Mouse (Mus musculus): ENCODE results near the gene Dis3. TPM values are rescaled to one million over a fixed set of nuclear protein-coding genes. Genes with fewer than 3 reads are reported as not detected.

Gene Dis3
- polyA plus RNA-seq, 2 experiments, result 9.6 to 16.3 TPM

GRCm38 (mm10) chr14:99032596-99032995, 67.0 kb downstream of the Dis3 start:
- TF ChIP-seq EP300 (IDR thresholded peaks at IDR 0.05; ENCODE audit: low read depth), result no peak
- no peak for TF ChIP-seq CTCF (IDR thresholded peaks at IDR 0.05; ENCODE audit: low read depth)
- Histone ChIP-seq H3K9me3 (ENCODE audit: control insufficient read depth, low read length) (no peaks in the 10 kb centered on the region), H3K36me3 (replicated peaks; ENCODE audit: control insufficient read depth, insufficient read depth, low read depth) (peaks cover 15% of the 10 kb centered on the region), H3K4me2 (ENCODE audit: low read depth) (no peak overlapping the region), H3K27me3 (ENCODE audit: control insufficient read depth, insufficient read depth, low read length) (no peaks in the 10 kb centered on the region), H3K27ac (no peak overlapping the region), H3K4me1 (replicated peaks; ENCODE audit: control insufficient read depth in 2 of 2, insufficient read depth in 2 of 2, low read length in 1 of 2) (no peaks in the 10 kb centered on the region), H3K9ac (replicated peaks) (no peak overlapping the region), H3K4me3 (ENCODE audit: insufficient read depth in 1 of 2, low read depth in 2 of 2, low read length in 2 of 2) (no peak overlapping the region)
- DNase-seq (ENCODE audit: low read depth in 3 of 3, low spot score in 3 of 3) (no peak), ATAC-seq (ENCODE audit: insufficient read depth) (no peak)
- 71% methylated on average over 5 of the region's 5 CpGs for WGBS (ENCODE audit: insufficient replicate concordance)

- 0 out of 2 replicates have a peak, but pooled peaks have one; percentile 18 for ATAC-seq (ENCODE audit: insufficient read depth)
- H3K9me3 ChIP-seq (ENCODE audit: control insufficient read depth, low read length), result no peaks in the 10 kb centered on the region
- H3K4me2 ChIP-seq (ENCODE audit: low read depth), result no peak overlapping the region
- H3K27me3 ChIP-seq (ENCODE audit: control insufficient read depth, insufficient read depth, low read length), result no peaks in the 10 kb centered on the region
- TF ChIP-seq CTCF (IDR thresholded peaks at IDR 0.05; ENCODE audit: low read depth), result no peak
- TF ChIP-seq EP300 (IDR thresholded peaks at IDR 0.05; ENCODE audit: low read depth), result no peak
- H3K36me3 ChIP-seq (replicated peaks; ENCODE audit: control insufficient read depth, insufficient read depth, low read depth), result peaks cover 12% of the 10 kb centered on the region
- no peak overlapping the region for H3K4me3 ChIP-seq (ENCODE audit: insufficient read depth in 1 of 2, low read depth in 2 of 2, low read length in 2 of 2)
- H3K4me1 ChIP-seq (replicated peaks; ENCODE audit: control insufficient read depth in 2 of 2, insufficient read depth in 2 of 2, low read length in 1 of 2), result no peaks in the 10 kb centered on the region
- H3K9ac ChIP-seq (replicated peaks), result no peak overlapping the region
- H3K27ac ChIP-seq, result no peak overlapping the region
- no peak for DNase-seq (ENCODE audit: low read depth in 3 of 3, low spot score in 3 of 3)
- WGBS (ENCODE audit: insufficient replicate concordance), result 79% methylated on average over 5 of the region's 5 CpGs
Observed at GRCm38 (mm10) chr14:99031337-99031873, 68.2 kb downstream of the Dis3 start.

GRCm38 (mm10) chr14:99029987-99030386, 69.6 kb downstream of the Dis3 start:
- no peak for ATAC-seq (ENCODE audit: insufficient read depth)
- no peak for TF ChIP-seq EP300 (IDR thresholded peaks at IDR 0.05; ENCODE audit: low read depth)
- TF ChIP-seq CTCF (IDR thresholded peaks at IDR 0.05; ENCODE audit: low read depth), result no peak
- WGBS (ENCODE audit: insufficient replicate concordance), result 71% methylated on average over 5 of the region's 5 CpGs

More at GRCm38 (mm10) chr14:99029987-99030386, 69.6 kb downstream of the Dis3 start:
- H3K4me2 ChIP-seq (ENCODE audit: low read depth), result no peak overlapping the region
- H3K36me3 ChIP-seq (replicated peaks; ENCODE audit: control insufficient read depth, insufficient read depth, low read depth), result peaks cover 6% of the 10 kb centered on the region
- H3K9ac ChIP-seq (replicated peaks), result no peak overlapping the region
- H3K27me3 ChIP-seq (ENCODE audit: control insufficient read depth, insufficient read depth, low read length), result no peaks in the 10 kb centered on the region
- DNase-seq (ENCODE audit: low read depth in 3 of 3, low spot score in 3 of 3), result no peak
- H3K9me3 ChIP-seq (ENCODE audit: control insufficient read depth, low read length), result no peaks in the 10 kb centered on the region
- no peaks in the 10 kb centered on the region for H3K4me1 ChIP-seq (replicated peaks; ENCODE audit: control insufficient read depth in 2 of 2, insufficient read depth in 2 of 2, low read length in 1 of 2)
- H3K27ac ChIP-seq, result no peak overlapping the region
- H3K4me3 ChIP-seq (ENCODE audit: insufficient read depth in 1 of 2, low read depth in 2 of 2, low read length in 2 of 2), result no peak overlapping the region

Other genes starting within 250 kb of the Dis3 start
- gene Rpl36a-ps1, start 105.5 kb downstream of the Dis3 start, polyA plus RNA-seq (2012; rRNA removed), result 0.79 and 4.8 TPM in 2 replicates
- 1.6 and 2.5 TPM in 2 replicates for gene Rpl36a-ps1, start 105.5 kb downstream of the Dis3 start, polyA plus RNA-seq (2014; fragmentation: Nextera tagmentation; extraction: Ambion mirVana)
- 19.1 and 25.8 TPM in 2 replicates for gene Mzt1, start 53.6 kb downstream of the Dis3 start, polyA plus RNA-seq (2012; rRNA removed)
- gene Mzt1, start 53.6 kb downstream of the Dis3 start, polyA plus RNA-seq (2014; fragmentation: Nextera tagmentation; extraction: Ambion mirVana), result 29.5 and 30.4 TPM in 2 replicates
- 8.9 and 12.4 TPM in 2 replicates for gene Bora, start 53.5 kb downstream of the Dis3 start, polyA plus RNA-seq (2012; rRNA removed)
- 18.4 and 21.1 TPM in 2 replicates for gene Bora, start 53.5 kb downstream of the Dis3 start, polyA plus RNA-seq (2014; fragmentation: Nextera tagmentation; extraction: Ambion mirVana)
- gene Pibf1, start 346 bp downstream of the Dis3 start, polyA plus RNA-seq (2012; rRNA removed), result 1.4 and 2.8 TPM in 2 replicates
- gene Pibf1, start 346 bp downstream of the Dis3 start, polyA plus RNA-seq (2014; fragmentation: Nextera tagmentation; extraction: Ambion mirVana), result 5.3 and 5.6 TPM in 2 replicates
- gene Klf5, start 198.9 kb upstream of the Dis3 start, polyA plus RNA-seq (2012; rRNA removed), result 0.60 and 0.71 TPM in 2 replicates
- gene Klf5, start 198.9 kb upstream of the Dis3 start, polyA plus RNA-seq (2014; fragmentation: Nextera tagmentation; extraction: Ambion mirVana), result 0.99 and 1.3 TPM in 2 replicates